Mouse (Mus musculus): ENCODE measurements around the gene Lgals7.
A peak's percentile ranks its signal among the peaks of the same experiment; 100 is the strongest.

Gene Lgals7

DNA sequence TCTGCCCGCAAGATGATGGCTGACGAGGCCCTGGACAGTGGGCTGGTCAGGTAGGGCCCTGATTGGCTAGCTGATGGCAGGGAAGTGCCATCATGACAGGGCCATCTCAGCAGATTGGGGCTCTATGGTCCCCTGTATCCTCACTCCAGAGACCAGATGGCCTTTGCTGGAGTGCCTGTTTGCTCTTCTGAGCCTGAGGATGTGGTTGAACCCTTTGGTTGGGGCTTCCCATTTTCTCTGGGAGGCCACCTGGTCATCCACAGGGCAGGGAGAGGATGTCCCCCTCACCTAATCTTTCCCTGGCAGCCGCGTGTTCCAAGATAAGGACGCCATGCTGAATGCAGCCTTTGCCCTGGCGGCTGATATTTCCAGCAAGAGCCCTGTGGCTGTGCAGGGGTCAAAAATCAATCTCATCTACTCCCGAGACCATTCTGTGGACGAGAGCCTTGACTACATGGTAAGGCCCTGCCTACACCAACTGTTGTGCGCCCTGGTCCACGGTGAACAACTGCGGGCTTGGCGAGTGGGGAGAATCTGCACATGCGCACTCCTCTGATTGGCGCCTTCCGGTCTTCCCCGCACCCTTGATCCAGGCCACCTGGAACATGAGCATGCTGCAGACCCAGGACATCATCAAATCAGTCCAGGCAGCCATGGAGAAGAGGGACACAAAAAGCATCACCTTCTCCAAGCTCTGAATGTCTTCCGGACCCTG is 32.1 kb upstream of the Lgals7 start:
- DNase-seq, result no peak

DNA sequence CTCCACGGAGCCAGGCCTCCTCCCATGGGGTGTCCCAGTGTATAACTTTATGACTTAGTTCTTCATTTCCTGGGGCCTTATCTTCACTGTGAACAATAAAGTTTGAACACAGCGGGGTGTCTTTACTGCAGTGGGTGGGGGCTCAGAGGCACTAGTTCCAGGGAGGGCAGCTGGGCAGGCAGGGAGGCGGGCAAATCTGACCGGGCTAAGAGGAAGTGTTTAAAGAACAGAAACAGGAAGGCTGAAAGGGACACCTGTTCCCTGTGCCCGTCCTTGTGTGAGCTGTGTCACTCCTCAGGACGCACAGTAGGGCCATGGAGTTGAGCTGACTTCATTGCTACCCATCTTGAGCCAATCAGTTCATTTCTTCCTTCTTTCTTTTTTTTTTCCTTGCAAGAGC is 31.5 kb upstream of the Lgals7 start:
- DNase-seq, result no peak

DNA sequence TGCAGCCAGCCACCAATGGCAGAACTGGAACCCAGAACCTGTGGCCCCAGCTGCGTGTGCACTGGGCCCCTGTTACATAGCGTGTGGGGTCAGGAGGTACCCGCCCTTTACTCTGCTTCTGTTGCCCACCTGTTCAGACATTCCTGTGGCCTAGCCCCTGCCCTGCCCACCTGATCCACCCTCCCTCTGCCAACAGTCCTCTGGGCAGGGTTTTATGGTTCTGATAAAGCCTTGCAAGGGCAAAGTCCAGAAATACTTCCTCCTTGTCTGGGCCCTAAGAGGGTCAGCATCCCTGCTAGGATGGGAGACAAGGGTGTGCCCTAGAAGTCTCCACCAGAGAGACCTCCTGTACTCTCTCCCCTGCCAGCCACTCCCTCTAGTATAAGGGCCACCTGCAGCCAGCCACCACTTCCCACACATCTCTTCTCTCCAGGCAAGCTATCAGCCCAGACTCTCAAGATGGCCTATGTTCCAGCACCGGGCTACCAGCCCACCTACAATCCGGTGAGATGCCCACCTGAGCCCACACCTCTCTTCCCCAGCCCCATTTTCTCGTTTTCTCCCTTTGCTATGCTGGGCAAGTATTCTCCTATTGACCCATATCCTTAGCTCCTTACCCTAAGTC is 29.8 kb upstream of the Lgals7 start, which contains the start of gene Lgals4:
Gene Lgals4, plus strand, starts transcription at position 132 of the 625 bp plus-strand sequence.
- DNase-seq, result no peak

DNA sequence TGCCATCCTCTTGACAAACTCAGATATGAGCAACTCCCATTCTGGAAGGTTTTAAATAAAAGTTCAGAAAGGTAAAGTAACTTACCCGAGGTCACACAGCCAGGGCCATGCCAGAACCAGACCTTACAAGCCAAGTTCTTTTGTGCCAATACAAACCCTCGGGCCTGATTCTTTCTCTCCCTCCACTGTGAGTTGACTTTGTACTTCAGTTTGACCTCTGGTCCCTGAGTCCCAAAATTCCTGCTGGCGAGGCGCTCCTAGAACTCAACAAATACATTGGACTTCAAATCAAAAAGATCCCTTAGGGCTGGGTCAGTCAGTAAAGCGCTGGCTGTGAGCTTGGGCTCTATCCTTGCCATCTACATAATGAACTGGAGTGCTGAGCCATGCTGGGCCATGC is 26.7 kb upstream of the Lgals7 start:
- peak; percentile 54 for DNase-seq

DNA sequence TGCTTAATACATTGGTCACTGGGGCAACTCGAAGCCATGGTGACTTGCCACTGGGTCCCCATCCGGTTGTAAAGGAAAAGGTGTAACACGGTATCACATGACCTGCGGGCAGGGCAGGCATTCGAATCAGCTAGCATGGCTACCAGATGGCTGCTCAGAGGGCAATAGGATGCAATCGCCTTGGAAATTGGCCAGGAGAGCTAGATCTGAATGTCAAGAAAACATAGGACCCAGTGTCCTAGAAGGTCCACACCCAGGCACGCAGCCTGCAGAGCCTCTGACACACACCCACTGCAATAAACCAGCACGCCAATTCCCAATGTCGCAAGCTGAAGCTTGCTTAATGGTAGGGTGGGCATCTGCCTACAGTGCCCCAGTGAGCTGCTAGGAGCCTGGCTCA is 25.3 kb upstream of the Lgals7 start:
- DNase-seq, result no peak

DNA sequence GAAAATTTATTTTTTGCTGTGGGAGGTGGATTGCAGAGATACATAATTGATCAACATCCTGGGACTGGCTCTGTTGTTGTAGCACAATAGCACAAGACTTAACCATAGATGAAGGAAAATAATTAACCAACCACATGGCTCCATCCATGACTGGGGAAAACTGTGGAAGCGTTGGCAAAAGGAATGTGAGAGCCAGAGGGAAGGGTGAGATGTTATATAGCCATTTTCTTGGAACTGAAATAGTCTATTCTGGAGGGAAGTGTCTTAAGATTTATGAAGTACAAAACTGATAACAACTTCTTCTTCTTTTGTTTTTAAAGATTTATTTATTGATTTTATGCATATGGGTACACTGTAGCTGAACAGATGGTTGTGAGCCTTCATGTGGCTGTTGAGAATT is 16.4 kb upstream of the Lgals7 start:
- no peak for DNase-seq

DNA sequence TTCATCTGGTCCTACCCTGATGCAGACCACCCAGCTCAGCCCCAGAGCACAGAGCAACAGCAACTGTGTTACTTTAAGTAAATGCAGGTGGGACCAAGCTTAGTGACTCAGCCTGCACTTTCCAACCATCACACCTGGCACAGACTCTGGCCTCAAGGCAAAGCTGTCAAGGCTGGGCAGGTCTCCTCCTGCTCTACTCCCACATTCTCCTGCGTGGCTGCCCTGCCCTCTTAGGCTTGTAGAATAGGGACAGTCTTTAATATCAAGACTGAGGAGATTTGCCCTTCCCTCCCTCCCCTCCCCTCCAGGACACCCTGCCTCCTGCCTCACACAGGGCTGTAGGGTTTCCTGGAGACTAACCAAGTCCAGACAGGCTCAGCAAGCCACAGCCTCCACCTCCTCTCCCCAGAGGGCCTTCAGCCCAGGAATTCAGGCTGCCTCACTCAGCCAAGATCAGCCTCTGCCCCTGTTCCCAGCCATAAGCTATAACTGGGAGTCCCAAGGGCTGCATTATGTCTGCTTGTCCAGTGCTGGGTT is 13.9 kb upstream of the Lgals7 start:
- no peak for DNase-seq

DNA sequence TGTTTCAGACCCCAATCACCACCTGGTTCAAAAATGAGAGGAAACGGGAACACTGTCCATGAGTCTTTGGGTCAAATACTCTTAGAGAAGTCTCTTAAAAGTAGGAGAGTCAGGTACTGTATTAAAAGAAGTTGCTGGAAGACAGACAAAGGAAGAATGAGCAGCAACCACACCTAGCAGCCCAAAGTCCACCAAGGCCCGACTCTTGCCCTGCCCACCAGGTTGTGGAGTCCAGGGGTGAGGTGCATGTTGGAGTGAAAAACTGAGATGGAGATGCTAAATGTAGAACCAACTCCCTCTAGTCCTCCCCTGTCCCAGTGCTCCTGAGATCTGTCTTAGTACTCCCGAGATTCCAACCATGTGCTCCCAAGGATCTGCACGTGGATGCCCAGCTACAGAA is 13.0 kb upstream of the Lgals7 start:
- no peak for DNase-seq

DNA sequence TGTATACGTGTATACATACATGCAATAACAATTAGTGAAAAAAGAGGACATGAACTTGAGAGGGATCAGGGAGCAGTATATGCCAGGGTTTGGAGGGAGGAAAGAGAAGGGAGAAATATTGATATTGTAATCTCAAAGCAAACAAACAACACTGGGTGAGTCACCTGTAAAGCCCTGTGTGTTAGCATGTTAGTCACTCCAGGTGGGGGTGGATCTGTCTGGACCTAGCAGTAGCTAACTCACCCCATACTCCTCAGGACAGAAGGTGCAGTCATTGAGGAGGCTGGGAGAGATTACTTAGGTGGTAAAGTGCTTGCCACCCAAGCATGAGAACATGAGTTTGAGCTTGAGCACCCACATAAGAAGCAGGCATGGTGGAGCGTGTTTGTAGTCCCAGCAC is 3.7 kb upstream of the Lgals7 start:
- DNase-seq, result no peak

DNA sequence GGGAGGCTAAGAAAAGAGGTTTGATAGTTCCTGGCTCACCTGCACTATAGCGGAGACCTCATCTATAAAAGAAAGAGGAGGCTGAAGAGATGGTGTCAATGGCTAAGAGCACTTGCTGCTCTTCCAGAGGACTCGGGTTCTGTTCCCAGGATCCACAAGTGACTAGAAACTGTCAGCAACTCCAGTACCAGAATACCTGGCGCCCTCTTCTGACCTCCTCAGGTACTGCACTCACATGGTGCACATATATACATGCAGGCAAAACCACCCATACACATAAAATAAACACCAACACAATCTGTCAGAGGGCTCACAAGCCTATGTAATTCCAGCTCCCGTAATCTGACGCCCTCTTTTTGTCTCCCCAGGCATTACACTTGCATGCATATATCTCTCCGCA is 2.8 kb upstream of the Lgals7 start:
- DNase-seq, result no peak

DNA sequence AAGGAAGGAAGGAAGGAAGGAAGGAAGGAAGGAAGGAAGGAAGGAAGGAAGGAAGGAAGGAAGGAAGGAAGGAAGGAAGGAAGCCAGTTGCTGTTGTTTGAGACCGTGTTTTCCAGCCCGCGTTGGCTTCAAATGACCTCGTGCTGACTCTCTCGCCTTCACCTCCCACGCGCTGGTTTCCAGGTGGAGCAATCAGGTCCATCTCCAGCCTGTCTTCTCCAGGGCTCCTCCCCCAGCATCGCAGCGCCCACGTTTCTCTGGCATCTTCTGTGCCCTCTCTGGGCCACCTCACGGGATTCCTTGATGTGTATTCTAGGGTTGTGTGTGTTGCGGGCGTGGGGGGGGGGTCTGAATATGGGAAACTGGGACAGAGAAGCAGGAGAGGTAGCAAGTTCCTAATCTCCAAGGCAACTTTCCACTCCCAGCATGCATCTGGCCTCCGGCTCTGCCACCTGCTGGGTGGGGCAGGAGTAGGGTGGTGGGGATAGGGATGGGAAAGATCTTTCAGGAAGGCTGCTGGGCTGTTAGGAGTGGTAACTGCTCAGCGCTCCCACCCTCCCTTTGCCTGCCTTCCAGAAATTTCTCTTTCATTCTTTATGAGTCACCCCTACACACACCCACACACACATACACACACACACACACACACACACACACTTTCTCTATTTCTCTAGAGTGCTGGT is 695 bp upstream of the Lgals7 start:
- DNase-seq, result no peak

DNA sequence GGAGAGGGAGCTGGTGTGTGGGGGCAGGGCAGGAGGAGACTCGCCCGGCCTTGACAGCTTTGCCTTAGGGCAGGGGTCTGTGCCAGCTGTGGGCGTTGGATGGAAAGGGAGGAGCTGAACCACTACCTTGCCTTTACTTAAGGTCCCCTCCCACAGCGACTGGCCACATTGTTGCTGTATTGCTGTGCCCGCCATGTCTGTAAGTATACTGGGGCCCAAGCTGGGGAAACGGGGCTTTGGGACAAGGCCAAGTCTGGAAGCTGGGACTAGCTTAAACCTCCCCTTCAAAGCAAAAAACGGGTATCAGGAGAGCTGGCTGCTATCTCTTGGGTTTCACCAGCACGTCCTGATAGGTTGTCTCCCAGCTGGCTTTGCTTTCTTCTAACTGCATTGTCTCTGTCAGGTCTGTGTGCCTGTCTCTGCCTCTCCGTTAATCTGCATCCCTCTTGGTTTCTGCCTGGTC is 666 bp downstream of the Lgals7 start:
- DNase-seq, result no peak

DNA sequence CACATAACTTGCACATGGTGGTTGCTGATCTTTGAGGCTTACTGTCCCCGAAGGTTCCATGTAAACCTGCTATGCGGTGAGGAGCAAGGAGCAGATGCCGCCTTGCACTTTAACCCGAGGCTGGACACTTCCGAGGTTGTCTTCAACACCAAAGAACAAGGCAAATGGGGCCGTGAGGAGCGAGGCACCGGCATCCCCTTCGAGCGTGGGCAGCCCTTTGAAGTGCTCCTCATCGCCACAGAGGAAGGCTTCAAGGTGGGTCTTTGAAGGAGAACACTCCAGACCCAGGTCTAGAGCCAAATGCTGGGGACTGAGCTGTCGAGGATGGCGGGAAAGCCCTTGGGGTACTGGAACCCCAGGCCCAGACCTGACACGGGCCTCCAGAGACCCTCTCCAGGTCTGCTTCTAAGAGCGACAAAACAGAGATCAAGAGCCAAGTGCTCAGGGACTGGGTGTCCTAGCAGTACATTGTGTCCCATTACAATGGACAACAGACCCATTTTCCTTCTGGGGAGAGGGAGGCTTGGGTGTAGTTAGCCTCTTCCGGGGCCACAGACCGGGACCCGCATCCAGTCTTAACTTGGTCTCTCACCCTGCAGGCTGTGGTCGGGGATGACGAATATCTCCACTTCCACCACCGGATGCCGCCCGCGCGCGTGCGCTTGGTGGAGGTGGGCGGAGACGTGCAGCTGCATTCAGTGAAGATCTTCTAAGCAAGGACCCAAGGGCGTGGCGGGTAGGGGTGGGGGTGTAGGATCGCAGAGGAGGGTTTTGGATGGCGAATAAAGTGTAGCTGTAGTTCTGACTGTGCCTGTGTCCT is 2.0 kb downstream of the Lgals7 start:
- DNase-seq, result peak; percentile 68

DNA sequence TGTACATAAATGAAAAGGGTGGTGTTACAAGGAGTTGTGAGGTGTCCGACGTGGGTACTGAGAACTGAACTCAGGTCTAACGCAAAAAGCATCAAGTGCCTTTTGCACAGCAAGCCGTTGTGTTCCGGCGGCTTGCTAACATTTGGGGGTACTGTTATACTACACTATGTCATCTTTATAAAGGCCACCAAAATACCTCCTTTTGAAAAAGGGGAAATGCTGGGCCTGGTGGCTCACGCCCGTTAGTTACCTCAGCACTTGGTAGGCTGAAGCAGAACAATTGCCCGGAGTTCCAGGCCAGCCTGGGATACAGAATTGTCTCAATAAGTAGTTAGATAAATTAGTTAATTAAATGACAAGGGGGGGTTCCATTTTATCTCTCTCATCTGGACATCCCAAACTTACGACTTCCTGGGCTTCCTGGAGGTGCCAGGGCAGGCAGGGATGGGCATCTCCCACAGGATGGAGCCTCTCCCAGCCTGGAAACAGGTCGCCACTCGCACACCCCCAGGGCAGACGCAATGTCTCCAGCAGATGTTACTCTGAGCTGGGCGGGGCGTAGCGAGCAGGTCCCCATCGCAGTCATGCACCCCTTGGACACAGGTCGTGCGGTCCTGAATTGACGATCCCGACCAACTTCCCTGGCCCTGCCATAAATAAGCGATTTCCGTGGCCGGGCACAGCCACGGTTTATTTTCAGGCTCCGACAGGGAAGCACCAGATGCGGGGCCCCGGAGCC is 3.3 kb downstream of the Lgals7 start:
- DNase-seq, result no peak

DNA sequence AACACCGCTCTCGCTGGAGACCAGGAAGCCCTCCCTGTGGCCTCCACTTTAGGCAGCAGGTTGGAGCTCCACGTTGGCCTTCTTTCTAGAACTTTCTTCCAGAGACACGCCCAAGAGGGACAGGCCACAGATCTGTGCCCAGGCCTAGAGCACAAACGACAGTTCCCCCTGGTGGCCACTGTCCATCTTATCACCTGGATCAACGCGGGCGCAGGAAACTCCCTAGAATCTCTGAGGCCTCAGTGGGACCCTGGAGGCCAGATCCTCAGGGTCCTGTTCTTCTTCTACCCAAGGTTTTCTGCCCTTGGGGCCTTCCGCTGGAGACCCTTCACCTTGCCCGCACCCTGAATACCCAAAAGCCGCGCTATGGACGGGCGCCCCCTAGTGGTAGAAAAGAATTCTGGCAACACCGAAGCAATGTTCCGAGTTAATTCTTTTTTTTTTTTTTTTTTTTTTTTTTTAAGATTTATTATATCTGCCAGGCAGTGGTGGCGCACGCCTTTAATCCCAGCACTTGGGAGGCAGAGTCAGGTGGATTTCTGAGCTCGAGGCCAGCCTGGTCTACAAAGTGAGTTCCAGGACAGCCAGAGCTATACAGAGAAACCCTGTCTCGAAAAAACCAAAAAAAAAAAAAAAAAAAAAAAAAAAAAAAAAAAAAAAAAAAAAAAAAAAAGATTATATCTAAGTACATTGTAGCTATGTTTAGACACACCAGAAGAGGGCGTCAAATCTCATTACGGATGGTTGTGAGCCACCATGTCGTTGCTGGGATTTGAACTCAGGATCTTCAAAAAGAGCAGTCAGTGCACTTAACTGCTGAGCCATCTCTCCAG is 4.1 kb downstream of the Lgals7 start:
- DNase-seq, result peak; percentile 70

DNA sequence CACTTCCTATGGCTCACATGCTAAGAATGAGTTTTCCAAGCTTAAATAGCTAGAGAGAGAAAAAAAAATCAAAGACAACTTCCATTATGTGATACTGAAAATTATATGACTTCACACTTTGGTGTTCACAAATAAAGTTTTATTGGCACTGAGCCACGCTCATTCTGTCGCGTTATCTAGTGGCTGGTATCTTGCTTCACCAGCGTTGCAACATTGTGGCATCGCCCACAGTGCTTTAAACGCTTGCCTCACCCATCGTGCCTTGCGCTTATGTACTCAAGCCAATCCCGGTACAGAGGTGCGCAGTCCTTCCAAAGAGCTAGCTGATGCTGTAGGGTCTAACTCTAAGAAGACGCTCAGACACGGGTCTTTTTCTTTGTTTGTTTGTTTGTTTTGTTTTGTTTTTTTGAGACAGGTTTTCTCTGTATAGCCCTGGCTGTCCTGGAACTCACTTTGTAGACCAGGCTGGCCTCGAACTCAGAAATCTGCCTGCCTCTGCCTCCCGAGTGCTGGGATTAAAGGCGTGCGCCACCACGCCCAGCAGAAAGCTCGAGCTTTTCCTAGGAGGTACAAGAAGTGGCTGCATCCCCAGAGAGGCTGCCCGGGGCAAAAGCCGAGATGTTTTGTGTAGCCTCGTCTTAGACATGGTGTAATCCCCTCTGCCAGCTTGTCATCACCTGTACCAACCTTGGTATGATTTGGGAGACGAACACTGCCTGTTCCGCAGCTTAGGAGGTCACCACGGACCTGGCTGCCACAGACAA is 7.4 kb downstream of the Lgals7 start:
- no peak for DNase-seq

DNA sequence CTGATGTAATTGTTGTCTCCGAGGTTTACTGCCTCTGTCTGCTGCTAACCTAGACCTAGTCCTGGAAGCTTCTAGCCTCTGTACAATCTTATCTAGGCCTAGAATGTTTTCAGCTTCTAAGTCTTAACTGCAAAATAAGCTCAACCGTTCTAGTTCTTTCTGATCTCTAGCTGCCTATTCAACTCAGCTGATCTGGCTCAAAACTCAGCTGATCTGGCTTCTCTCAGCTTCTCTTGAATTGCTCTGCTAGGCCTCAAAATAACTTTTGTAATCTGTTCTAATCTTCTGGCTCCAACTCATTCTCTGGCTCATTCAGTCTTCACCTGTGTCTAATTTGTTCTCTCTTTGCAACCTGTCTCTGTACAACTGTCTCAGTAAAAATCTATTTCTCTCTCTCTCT is 10.9 kb downstream of the Lgals7 start:
- DNase-seq, result no peak

DNA sequence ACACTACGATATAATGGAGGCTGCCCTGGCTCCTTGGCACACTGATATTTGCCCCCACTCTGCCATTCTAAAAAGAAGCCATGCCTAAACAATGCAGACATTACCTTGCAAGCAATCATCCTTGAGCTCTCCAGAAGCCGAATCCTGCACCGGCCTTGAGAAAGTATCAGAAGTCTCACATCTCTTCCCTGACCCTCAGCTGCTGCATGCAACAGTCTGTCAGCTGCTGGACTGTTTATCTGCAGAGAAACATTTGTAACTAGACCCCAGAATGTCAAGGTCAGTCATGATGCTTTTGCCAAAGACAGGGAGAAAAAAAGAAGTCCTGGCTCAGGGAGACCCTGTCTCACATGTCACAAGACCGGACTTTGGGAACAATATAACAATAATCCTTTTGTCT is 12.4 kb downstream of the Lgals7 start:
- DNase-seq, result no peak

DNA sequence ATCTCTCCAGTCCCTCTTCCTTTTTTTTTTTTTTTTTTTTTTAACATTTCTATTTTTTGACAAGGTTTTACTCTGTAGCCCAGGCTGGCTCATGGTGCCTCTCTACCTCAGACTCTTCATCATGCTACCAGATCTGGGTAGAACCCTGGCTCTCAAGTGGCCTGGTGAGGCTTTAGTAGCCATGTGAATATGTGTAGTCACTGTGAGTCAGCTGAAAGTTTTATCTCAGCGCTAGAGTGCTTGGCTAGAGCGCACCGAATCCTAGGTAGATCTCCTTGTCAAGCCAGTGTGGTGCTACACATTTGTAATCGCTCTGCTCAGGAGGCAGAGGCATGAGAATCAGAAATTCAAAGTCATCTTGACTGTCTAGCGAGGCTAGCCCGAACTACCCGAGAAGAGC is 13.5 kb downstream of the Lgals7 start:
- DNase-seq, result no peak

DNA sequence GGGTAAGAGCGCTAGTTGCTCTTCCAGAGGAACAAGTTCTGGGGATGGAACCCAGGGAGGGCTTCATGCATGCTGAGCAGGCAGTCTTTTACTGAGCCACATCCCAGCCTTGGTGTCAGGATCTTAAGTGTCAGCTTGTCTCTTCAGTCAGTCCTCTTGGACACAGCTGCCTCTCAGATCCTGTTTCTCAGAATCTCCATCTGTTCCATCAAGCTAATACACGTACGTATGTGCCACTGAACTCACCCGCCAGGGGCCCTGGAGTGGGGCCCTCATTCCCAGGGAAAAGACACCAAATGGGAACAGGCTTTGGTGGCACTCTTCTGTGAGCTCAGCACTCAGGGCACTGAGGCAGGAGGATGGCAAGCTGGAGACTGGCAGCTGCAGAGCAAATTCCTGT is 14.2 kb downstream of the Lgals7 start:
- DNase-seq, result no peak

DNA sequence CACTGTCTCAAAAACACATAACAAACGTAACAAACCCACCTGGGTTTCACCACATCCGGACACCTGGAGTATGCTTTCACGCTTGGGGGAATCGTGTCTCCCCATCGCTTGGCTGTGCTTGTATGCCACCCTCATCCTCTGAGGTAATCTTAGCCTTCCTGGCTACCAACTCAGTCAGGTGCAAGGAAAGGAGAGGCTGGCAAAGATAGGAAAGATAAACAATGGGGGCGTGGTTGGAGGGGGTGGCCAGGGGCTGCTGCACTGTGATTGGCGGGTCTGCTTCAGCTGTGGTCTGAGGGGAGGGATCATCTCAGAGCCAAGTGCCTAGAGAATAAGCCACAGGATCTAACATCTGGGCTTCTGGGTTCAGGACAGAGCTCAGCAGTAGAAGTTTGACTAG is 16.0 kb downstream of the Lgals7 start:
- no peak for DNase-seq
